Mouse (Mus musculus) T-helper 2 cell (primary cell): Measurements from ENCODE around the gene Hba-x.
"Not testable (repeated sequence)": the region's sequence is repeated elsewhere in the genome, so short reads cannot be mapped to it uniquely, and the experiment has no call there.

Experiments used
- in situ Hi-C: fragments of 300-600 bp; cut with MboI, MseI; formaldehyde crosslinking; loops from one replicate; pipeline ENCODE4 v1.15.1; 2025; ENCODE audit warnings: high pct_unique_total_duplicates

Gene Hba-x

GRCm38 (mm10) chr11:32285887-32286286, 9.7 kb downstream of the Hba-x start:
- in situ Hi-C loops: not testable (repeated sequence)

DNA sequence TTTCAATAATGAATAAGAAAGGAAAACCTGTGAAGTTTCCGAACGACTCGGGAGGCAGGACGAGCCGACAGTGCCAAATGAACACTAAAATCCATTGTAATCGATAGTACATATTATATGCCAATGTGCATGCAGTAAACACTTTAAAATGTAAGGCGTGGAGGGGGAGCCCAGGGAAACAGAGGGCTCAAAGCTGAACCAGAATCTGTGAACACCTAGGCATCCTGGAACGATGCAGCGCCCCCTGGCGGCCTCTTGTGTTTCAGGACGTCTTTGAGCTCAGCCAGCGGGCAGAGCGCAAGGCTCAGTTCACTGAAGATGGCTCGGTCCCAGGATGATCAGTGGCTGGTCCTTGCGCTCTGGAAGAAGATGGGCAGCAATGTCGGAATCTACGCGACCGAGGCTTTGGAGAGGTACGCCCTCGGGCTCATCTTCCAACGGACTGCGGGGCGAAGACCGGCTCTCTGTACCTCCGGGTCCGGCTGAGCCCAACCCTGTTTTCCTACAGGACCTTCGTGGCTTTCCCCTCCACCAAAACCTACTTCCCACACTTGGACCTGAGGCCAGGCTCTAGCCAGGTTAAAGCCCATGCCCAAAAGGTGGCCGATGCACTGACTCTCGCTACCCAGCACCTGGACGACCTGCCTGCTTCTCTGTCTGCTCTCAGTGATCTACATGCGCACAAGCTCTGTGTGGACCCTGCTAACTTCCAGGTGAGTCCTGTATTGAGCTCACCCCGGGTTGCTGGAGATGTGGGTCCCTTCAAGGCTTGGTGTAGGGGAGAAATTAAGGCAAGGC, 10.7 kb downstream of the Hba-x start, which contains the start of gene Hbq1b:
Hbq1b (plus strand) TSS at position 271 of the 798 bp plus-strand sequence.
- in situ Hi-C loops: not testable (repeated sequence)

DNA sequence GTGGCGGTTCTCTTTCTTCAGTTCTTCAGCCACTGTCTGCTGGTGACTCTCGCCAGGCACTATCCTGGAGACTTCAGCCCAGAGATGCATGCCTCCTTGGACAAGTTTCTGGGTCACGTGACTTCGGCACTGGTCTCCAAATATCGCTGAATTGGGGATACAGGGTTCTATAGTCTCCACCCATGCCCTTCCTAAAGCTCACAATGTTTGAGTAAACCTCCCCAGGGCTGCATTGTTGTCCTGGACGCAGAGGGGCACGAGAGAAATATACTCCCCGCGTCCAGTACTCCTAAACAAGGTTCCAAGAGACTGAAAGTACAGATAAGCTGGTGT, 11.3 kb downstream of the Hba-x start:
- in situ Hi-C loops: no loop called here

- in situ Hi-C loops: not testable (repeated sequence)
Observed at GRCm38 (mm10) chr11:32292819-32293218, 16.6 kb downstream of the Hba-x start.

DNA sequence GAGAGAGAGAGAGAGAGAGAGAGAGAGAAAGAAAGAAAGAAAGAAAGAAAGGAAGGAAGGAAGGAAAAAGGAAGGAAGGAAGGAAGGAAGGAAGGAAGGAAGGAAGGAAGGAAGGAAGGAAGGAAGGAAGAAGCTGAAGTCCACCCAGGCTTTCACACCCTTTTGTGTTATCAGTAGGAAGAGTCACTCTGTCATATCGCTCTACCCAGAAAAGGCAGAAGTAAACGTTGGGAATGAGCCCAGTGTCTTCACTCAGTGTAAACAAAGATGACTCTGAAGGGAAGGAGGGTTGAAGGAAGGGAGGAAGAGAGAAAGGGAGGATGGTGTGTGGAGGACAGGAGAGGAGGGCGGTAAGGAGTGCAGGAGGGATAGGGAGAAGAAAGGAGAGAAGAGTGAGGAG, 17.3 kb downstream of the Hba-x start:
- in situ Hi-C loops: not testable (repeated sequence)

- in situ Hi-C loops: not testable (repeated sequence)
Observed at GRCm38 (mm10) chr11:32296203-32296602, 20.0 kb downstream of the Hba-x start, which contains the start of gene Hba-a2. Gene Hba-a2 (plus strand): TSS chr11:32296489.

- in situ Hi-C loops: not testable (repeated sequence)
Observed at GRCm38 (mm10) chr11:32297417-32297816, 21.2 kb downstream of the Hba-x start.

- in situ Hi-C loops: no loop called here
Observed at GRCm38 (mm10) chr11:32297866-32298531, 21.8 kb downstream of the Hba-x start.

DNA sequence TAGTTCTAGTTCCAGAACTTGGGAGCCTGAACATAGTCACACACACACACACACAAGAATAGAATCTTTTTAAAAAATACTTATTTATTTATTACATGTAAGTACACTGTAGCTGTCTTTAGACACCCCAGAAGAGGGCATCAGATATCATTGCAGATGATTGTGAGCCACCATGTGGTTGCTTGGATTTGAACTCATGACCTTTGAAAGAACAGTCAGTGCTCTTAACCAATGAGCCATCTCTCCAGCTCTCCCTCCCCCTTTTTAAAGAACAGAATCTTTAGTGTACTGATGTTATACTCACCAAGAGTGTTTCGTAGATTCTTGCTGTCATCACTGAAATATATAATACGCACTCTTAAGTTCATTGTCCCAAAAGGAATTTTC, 22.3 kb downstream of the Hba-x start:
- in situ Hi-C loops: no loop called here

GRCm38 (mm10) chr11:32299865-32300264, 23.7 kb downstream of the Hba-x start, which contains the start of gene Hbq1a:
Gene Hbq1a (plus strand): TSS chr11:32300069.
- in situ Hi-C loops: not testable (repeated sequence)

- in situ Hi-C loops: no loop called here
Observed at GRCm38 (mm10) chr11:32300279-32301267, 24.4 kb downstream of the Hba-x start.

DNA sequence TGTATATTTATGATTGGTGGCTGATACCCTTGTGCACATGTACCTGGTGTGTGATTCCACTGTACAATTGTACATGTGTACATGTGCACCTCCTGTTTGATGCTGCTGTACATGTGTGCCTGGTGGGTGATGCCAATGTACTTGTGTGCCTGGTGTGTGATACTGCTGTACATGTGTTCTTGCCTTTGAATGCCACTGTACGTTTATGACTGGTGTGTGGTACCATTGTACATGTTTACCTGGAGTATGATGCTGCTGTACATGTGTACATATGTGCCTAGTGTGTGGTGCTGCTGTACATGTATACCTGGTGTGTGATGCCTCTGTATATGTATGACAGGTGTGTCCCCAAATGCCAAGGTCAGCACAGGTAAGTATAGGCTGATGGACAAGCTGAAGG, 25.3 kb downstream of the Hba-x start:
- in situ Hi-C loops: no loop called here

GRCm38 (mm10) chr11:32302824-32303419, 26.7 kb downstream of the Hba-x start:
- in situ Hi-C loops: no loop called here

- in situ Hi-C loops: no loop called here
Observed at GRCm38 (mm10) chr11:32303455-32303854, 27.3 kb downstream of the Hba-x start.

DNA sequence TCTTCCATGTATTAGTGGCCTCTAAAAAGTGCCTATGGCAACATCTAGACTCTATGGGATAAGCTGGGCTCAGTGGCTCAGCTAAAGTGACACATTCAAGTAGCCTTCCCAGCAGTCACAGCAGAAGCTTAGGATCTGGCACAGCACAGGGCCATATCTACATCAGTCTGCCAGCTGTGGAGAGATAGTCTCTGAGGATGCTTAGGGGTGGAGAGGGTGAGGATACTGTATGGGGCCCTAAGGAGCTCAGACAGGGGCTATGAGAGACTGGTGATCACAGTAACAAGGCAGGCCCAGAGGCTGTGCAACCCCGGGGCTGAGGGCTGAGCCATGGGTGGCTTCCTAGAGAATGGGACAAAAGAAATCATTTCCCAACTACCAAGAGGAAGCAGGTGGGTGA, 30.8 kb downstream of the Hba-x start:
- in situ Hi-C loops: no loop called here

DNA sequence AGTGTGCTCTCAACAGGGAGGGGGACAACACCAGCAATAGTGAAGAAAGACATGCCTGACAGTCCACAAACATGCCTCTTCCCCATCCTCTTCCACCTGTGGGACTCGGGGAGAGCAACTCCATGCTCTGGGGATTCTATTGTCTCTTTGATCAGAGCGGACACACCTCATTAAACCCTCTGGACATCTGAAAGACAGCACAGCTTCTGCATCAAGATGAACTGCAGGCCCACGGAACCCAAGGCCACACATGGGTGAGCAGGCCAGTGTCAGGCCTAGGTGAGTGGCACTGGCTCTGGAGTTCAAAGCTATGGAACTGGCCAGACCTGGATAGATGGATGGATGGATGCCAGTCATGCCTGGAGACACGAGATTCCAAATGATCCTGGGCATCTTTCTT, 33.2 kb downstream of the Hba-x start:
- in situ Hi-C loops: no loop called here

DNA sequence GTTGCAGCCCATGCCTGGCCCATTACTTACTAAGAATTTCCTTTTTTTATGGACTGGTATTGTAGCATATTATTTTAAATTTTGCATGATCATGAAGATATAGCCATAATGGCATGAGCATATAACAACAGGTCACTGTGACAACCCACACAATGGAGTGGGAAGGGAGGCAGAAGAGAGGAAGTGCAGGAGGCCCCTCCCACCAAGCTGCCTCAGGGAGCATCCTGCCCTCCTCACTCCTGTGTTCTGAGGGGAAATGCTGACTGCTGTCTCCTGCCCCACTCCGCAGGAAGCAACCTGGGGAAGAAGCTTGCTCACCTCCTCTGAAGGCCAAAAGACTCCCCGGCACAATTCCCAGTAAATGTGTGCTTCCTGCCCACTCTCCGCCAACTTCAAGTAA, 33.7 kb downstream of the Hba-x start:
- in situ Hi-C loops: no loop called here

- in situ Hi-C loops: no loop called here
Observed at GRCm38 (mm10) chr11:32316009-32316408, 39.8 kb downstream of the Hba-x start.

GRCm38 (mm10) chr11:32320507-32321195, 44.5 kb downstream of the Hba-x start:
- in situ Hi-C loops: no loop called here

GRCm38 (mm10) chr11:32321196-32321565, 45.0 kb downstream of the Hba-x start:
- in situ Hi-C loops: no loop called here

GRCm38 (mm10) chr11:32324609-32325008, 48.4 kb downstream of the Hba-x start:
- in situ Hi-C loops: no loop called here
